Mouse (Mus musculus) midbrain, embryonic 16.5 days (tissue): Measurements from ENCODE around the gene Oas1d. TPM values are rescaled to one million over a fixed set of nuclear protein-coding genes. Genes with fewer than 3 reads are reported as not detected.
"Not testable (repeated sequence)": the region's sequence is repeated elsewhere in the genome, so short reads cannot be mapped to it uniquely, and the experiment has no call there.

Source experiments
- ATAC-seq: fragments of 200-750 bp; cut with Nextera tagmentation; 2 replicates; pipeline ENCODE4 v1.8.0; 2017; ENCODE audit warnings: moderate TSS enrichment
- H3K27ac ChIP-seq: fragments of 300-500 bp; sonication (generic); 2 replicates; pipeline ENCODE4 v1.5.1; 2014; ENCODE audit warnings: mild to moderate bottlenecking, low read length, mixed read lengths
- H3K27me3 ChIP-seq: fragments of 300-500 bp; sonication (generic); 2 replicates; pipeline ENCODE4 v1.6.1; 2014; ENCODE audit warnings: low read depth, low read length, mixed read lengths; ENCODE audit not compliant: control insufficient read depth, insufficient read depth
- H3K36me3 ChIP-seq: fragments of 300-500 bp; sonication (generic); 2 replicates; pipeline ENCODE4 v1.6.1; 2014; ENCODE audit warnings: mild to moderate bottlenecking, low read length, moderate library complexity, mixed read lengths; ENCODE audit not compliant: control insufficient read depth, insufficient read depth
- H3K4me1 ChIP-seq: fragments of 300-500 bp; sonication (generic); 2 replicates; pipeline ENCODE4 v1.6.1; 2014; ENCODE audit warnings: mild to moderate bottlenecking, low read length, mixed read lengths; ENCODE audit not compliant: control insufficient read depth, insufficient read depth
- H3K4me2 ChIP-seq: fragments of 300-500 bp; sonication (generic); 2 replicates; pipeline ENCODE4 v1.6.1; 2014; ENCODE audit warnings: mild to moderate bottlenecking, low read length, mixed read lengths
- H3K4me3 ChIP-seq: fragments of 300-500 bp; sonication (generic); 2 replicates; pipeline ENCODE4 v1.5.1; 2014; ENCODE audit warnings: low read depth, mild to moderate bottlenecking, low read length, moderate library complexity, mixed read lengths
- H3K9ac ChIP-seq: fragments of 300-500 bp; sonication (generic); 2 replicates; pipeline ENCODE4 v1.6.1; 2014; ENCODE audit warnings: low read depth, low read length, mixed read lengths
- H3K9me3 ChIP-seq: fragments of 300-500 bp; sonication (generic); replicated peaks from 2 replicates; pipeline ENCODE4 v1.6.1; 2014; ENCODE audit warnings: mild to moderate bottlenecking, low read length, mixed read lengths; ENCODE audit not compliant: control insufficient read depth, poor library complexity, severe bottlenecking
- WGBS: fragments of 180-500 bp; shearing (Covaris S2); extraction: QIAGEN DNeasy Blood & Tissue Kit; methylation state at CpG from one replicate; pipeline ENCODE4 v1.1.7; 2014; 5-methylcytosine and 5-hydroxymethylcytosine counted together
- polyA plus RNA-seq: library from polyadenylated mRNA; unstranded; fragments of >200 nt; fragmentation: Nextera tagmentation; extraction: Ambion mirVana; gene quantifications from 2 replicates; pipeline ENCODE4 v1.2.1, GENCODE M21; 2015

The Oas1d gene
- 0.16 and 0.23 TPM in 2 replicates for polyA plus RNA-seq

- H3K4me2 ChIP-seq, H3K36me3 ChIP-seq, H3K9me3 ChIP-seq, H3K4me1 ChIP-seq, H3K27ac ChIP-seq, H3K27me3 ChIP-seq, H3K9ac ChIP-seq, H3K4me3 ChIP-seq, ATAC-seq: not testable (repeated sequence)
- 44% methylated on average over 8 of the region's 8 CpGs for WGBS
Observed at GRCm38 (mm10) chr5:120914204-120914603, at the start of gene Oas1d. TSS of gene Oas1d (plus strand) at chr5:120914536.

DNA sequence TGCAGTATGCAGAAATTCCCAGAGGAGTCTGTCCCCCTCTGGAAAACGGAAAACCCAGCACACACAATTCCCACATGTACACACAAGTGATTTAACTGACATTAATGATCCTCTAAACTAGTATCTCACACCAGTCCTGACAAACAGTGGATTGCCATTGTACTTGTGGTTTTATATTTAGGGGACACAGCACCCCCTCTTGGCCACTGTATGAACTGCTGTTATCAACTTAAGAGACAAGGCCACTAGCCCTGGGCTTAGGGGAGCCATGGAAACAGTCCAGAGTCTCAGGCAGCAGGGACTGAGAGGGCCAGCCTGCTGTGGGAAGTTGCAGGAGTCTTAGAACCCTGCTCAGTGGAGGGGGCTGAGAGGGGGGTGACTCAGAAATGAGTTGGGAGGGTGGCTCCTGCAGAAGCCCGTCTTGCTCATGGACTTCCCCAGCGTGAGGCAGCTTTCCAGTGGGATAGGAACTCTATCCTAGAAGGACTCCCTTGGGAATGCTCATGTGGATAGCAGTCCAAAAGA is 48.9 kb upstream of the Oas1d start:
- Histone ChIP-seq H3K27ac (no peak overlapping the region), H3K27me3 (no peaks in the 10 kb centered on the region), H3K4me3 (no peak overlapping the region), H3K36me3 (no peaks in the 10 kb centered on the region), H3K9me3 (no peaks in the 10 kb centered on the region), H3K4me1 (no peaks in the 10 kb centered on the region), H3K4me2 (no peak overlapping the region), H3K9ac (no peak overlapping the region)
- ATAC-seq = no peak
- 67% methylated on average over 3 of the region's 3 CpGs for WGBS

- no peak overlapping the region for H3K9ac ChIP-seq
- no peak overlapping the region for H3K4me2 ChIP-seq
- ATAC-seq = no peak
Observed at GRCm38 (mm10) chr5:120869436-120870015, 44.8 kb upstream of the Oas1d start.

DNA sequence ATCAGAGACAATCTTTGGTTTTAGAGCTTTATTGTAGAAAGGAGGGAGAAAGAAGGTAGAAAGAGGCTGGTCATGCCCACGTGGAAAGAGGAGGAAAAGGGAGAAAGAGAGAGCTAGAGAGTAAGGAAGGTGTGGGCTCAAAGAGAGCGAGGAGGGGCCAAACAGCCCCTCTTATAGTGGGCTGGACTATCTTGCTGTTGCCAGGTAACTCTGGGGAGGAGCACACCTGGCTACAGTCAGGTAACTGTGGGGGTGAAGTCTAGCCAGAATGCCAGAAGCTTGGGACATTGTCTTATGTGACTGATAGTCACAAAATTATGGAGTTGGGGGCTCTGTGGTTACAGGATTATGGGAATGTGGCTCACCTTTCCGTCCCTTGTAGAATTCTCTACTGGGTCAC is 44.3 kb upstream of the Oas1d start:
- ATAC-seq = no peak
- H3K9me3 ChIP-seq = no peaks in the 10 kb centered on the region

More at GRCm38 (mm10) chr5:120869436-120870015, 44.8 kb upstream of the Oas1d start:
- Histone ChIP-seq H3K27me3 (no peaks in the 10 kb centered on the region), H3K4me1 (no peaks in the 10 kb centered on the region), H3K9me3 (no peaks in the 10 kb centered on the region), H3K27ac (no peak overlapping the region), H3K36me3 (no peaks in the 10 kb centered on the region), H3K4me3 (no peak overlapping the region)
- WGBS = 81% methylated on average over 7 of the region's 7 CpGs

DNA sequence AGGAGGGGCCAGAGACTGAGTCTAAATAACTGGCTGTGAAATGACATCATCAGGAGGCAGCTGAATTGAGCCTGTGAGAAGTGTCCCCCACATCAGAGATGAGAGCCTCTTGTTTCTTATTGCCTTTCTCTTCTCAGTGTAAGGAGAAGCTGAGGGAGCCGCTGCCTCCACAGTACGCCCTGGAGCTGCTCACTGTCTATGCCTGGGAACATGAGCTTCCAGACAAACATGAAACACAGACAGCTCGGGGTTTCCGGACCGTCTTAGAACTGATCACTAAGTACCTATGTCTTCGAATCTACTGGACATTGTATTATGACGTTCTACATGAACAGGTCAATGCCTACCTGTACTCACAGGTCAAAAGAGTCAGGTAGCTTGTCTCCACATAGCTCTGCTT is 43.6 kb upstream of the Oas1d start:
- Histone ChIP-seq H3K36me3 (no peaks in the 10 kb centered on the region), H3K9me3 (no peaks in the 10 kb centered on the region), H3K27me3 (no peaks in the 10 kb centered on the region), H3K4me3 (no peak overlapping the region), H3K9ac (no peak overlapping the region), H3K4me1 (no peaks in the 10 kb centered on the region), H3K27ac (no peak overlapping the region), H3K4me2 (no peak overlapping the region)
- WGBS = 83% methylated on average over 7 of the region's 7 CpGs
- ATAC-seq = no peak

More for the DNA sequence above, 44.3 kb upstream of the Oas1d start:
- H3K9ac ChIP-seq = no peak overlapping the region
- no peak overlapping the region for H3K4me2 ChIP-seq
- no peaks in the 10 kb centered on the region for H3K27me3 ChIP-seq
- no peak overlapping the region for H3K4me3 ChIP-seq
- no peaks in the 10 kb centered on the region for H3K36me3 ChIP-seq
- no peaks in the 10 kb centered on the region for H3K4me1 ChIP-seq
- 58% methylated on average over 3 of the region's 3 CpGs for WGBS
- no peak overlapping the region for H3K27ac ChIP-seq

DNA sequence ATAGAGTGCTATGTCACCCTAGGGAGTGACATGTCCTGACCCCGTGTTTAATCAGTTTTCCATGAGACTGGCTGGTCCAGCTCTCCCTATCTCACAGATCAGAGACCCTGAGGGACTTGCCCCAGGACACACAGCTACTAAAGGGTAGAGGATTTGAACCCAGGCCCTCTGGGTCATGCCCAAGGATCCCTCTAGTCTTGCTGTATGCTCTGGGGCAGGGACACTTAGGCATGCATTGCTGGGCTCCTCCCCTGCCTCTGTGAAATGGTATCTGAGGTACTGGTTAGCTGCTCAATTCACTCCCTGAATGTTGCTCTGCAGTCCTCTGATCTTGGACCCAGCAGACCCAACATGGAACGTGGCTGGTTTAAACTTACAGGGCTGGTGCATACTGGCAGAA is 42.9 kb upstream of the Oas1d start:
- 54% methylated on average over 2 of the region's 2 CpGs for WGBS
- Histone ChIP-seq H3K4me3 (no peak overlapping the region), H3K27ac (no peak overlapping the region), H3K4me2 (no peak overlapping the region), H3K36me3 (no peaks in the 10 kb centered on the region), H3K9ac (no peak overlapping the region), H3K4me1 (no peaks in the 10 kb centered on the region), H3K27me3 (no peaks in the 10 kb centered on the region), H3K9me3 (no peaks in the 10 kb centered on the region)
- no peak for ATAC-seq

DNA sequence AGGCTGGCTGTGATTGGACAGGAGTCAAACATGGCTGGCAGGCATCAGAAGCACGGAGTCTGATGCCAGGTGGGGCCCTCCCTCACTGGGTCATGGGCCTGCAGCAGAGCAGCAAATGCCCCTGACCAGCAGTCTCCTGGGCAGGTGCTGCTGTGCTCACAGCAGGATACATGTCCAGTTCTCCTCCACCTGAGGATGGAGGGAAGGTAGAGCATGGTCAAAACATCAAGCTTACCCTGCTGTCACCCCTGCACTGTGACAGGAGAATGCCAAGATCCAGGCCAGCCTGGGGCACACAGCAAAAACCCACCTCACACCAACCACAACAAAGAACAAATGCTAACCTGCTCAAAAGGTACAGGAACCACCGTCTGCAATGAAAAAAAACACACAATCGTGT is 37.5 kb upstream of the Oas1d start:
- ATAC-seq = not testable (repeated sequence)

GRCm38 (mm10) chr5:120877407-120877806 is 36.9 kb upstream of the Oas1d start:
- H3K4me3 ChIP-seq, H3K36me3 ChIP-seq, H3K4me2 ChIP-seq, H3K27me3 ChIP-seq, H3K9ac ChIP-seq, H3K4me1 ChIP-seq, ATAC-seq, H3K27ac ChIP-seq, H3K9me3 ChIP-seq: not testable (repeated sequence)
- WGBS = 79% methylated on average over 2 of the region's 2 CpGs

More for the DNA sequence above, 37.5 kb upstream of the Oas1d start:
- H3K9me3 ChIP-seq, H3K4me3 ChIP-seq, H3K27me3 ChIP-seq, H3K27ac ChIP-seq, H3K9ac ChIP-seq, H3K36me3 ChIP-seq, H3K4me2 ChIP-seq, H3K4me1 ChIP-seq: not testable (repeated sequence)
- 76% methylated on average over 2 of the region's 3 CpGs for WGBS

GRCm38 (mm10) chr5:120878803-120879202 is 35.5 kb upstream of the Oas1d start:
- not testable (repeated sequence) for H3K4me2 ChIP-seq, ATAC-seq, H3K4me1 ChIP-seq, H3K9ac ChIP-seq, H3K9me3 ChIP-seq, H3K27ac ChIP-seq, H3K4me3 ChIP-seq, H3K36me3 ChIP-seq, H3K27me3 ChIP-seq
- WGBS = 52% methylated on average over 2 of the region's 2 CpGs
